Mouse (Mus musculus): ENCODE results near the gene Phc1. TPM values are rescaled to one million over a fixed set of nuclear protein-coding genes. Genes with fewer than 3 reads are reported as not detected.

Gene Phc1
- polyA plus RNA-seq, 1 experiment: 15.5 TPM

DNA sequence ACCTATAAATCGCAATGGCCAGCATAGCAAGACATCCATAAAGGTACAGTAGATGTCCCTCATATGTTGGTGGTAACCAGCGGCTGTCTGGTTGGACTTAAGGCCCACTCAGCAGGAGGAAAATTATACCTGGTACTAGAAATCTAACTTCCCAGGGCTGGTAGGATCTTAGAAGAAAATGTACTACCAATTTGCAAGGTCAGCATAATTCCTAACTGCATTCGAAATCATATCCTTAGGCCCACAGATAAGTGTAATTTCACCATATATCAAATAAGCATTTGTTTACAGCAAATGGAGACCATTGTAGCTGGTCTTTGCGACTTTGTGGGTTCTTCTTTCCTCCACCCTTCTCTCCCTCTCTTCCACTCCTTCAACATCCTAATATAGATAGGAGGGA lies 33.7 kb downstream of the Phc1 start:
- no peak overlapping the region for H3ac ChIP-seq (ENCODE audit: control insufficient read depth, insufficient read length)
- no peak overlapping the region for H3K4me3 ChIP-seq
- H3K27me3 ChIP-seq (ENCODE audit: control insufficient read depth, insufficient read depth, insufficient read length): no peaks in the 10 kb centered on the region
- peaks cover 28% of the 10 kb centered on the region for H3K79me2 ChIP-seq (ENCODE audit: control insufficient read depth, insufficient read depth)
- peaks cover 3% of the 10 kb centered on the region for H3K36me3 ChIP-seq (ENCODE audit: control insufficient read depth, insufficient read depth)
- TF ChIP-seq USF1 (IDR thresholded peaks at IDR 0.05; ENCODE audit: low read depth): no peak
- TF ChIP-seq TCF12 (IDR thresholded peaks at IDR 0.05; ENCODE audit: insufficient read depth, poor library complexity, severe bottlenecking): no peak
- no peak for TF ChIP-seq E2F4 (IDR thresholded peaks at IDR 0.05; ENCODE audit: insufficient read depth)
- TF ChIP-seq POLR2AphosphoS2 (IDR thresholded peaks at IDR 0.05; ENCODE audit: insufficient read length, low read depth): no peak
- no peak for TF ChIP-seq CEBPB (IDR thresholded peaks at IDR 0.05; ENCODE audit: insufficient read depth, poor library complexity, severe bottlenecking)
- TF ChIP-seq TCF3 (IDR thresholded peaks at IDR 0.05; ENCODE audit: insufficient read length, low read depth): no peak
- TF ChIP-seq REST (IDR thresholded peaks at IDR 0.05; ENCODE audit: insufficient read depth, insufficient read length): no peak
- no peak for TF ChIP-seq MAX (IDR thresholded peaks at IDR 0.05; ENCODE audit: low read depth)
- TF ChIP-seq MYOD1 (IDR thresholded peaks at IDR 0.05; ENCODE audit: control insufficient read depth in 1 of 3, insufficient read length in 2 of 3, low read depth in 2 of 3): no peak
- no peak for TF ChIP-seq POLR2A (IDR thresholded peaks at IDR 0.05; ENCODE audit: insufficient read length, low read depth)
- TF ChIP-seq SRF (IDR thresholded peaks at IDR 0.05; ENCODE audit: control insufficient read depth, insufficient read length, low read depth): no peak
- TF ChIP-seq MYOG (IDR thresholded peaks at IDR 0.05; ENCODE audit: control insufficient read depth in 1 of 3, insufficient read depth in 1 of 3, insufficient read length in 2 of 3, low read depth in 2 of 3): no peak
- no peak overlapping the region for H3K4me2 ChIP-seq (ENCODE audit: low read depth)

DNA sequence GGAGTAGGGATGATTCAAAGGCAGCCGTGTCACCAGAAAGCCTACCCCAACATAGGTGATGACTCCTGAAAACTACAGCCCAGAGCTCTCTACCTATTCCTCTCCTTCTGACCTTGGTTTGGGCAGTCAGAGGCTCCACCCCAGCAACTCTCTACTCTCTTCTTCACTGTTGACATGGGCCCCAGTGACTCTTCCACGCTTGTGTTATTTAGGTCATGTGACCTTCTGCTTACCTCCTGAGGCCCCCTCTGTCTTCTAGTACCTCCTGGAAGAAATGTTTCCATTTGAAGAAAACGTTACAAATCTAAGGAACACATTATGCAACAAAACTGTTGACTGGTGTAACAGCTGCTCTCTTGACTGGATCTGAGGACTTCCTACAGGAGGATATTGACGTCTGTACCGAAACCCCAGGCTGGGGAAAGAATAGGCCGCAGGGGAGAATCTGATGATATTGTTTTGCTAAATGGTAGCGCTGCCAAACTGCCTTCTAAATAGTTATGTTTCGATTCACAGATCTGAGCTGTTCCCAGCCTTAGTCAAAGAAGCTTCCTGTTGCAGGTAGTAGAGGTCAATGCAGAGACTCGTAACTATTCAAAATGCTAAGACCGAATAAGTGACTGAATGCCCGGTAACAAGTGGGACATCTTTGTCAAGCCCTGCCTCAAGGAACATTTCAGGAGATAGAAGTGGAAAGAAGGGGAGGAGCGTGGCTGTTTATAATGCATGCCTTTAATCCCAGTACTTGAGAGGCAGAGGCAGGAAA lies 35.4 kb downstream of the Phc1 start:
- no peak for TF ChIP-seq E2F4 (IDR thresholded peaks at IDR 0.05; ENCODE audit: insufficient read depth)
- TF ChIP-seq MYOD1 (IDR thresholded peaks at IDR 0.05; ENCODE audit: control insufficient read depth in 1 of 3, insufficient read length in 2 of 3, low read depth in 2 of 3): no peak
- no peak for TF ChIP-seq SRF (IDR thresholded peaks at IDR 0.05; ENCODE audit: control insufficient read depth, insufficient read length, low read depth)
- no peak for TF ChIP-seq REST (IDR thresholded peaks at IDR 0.05; ENCODE audit: insufficient read depth, insufficient read length)
- no peak for TF ChIP-seq MAX (IDR thresholded peaks at IDR 0.05; ENCODE audit: low read depth)
- TF ChIP-seq POLR2AphosphoS2 (IDR thresholded peaks at IDR 0.05; ENCODE audit: insufficient read length, low read depth): no peak
- no peak for TF ChIP-seq CEBPB (IDR thresholded peaks at IDR 0.05; ENCODE audit: insufficient read depth, poor library complexity, severe bottlenecking)
- TF ChIP-seq MYOG (IDR thresholded peaks at IDR 0.05; ENCODE audit: control insufficient read depth in 1 of 3, insufficient read depth in 1 of 3, insufficient read length in 2 of 3, low read depth in 2 of 3): no peak
- no peak for TF ChIP-seq TCF3 (IDR thresholded peaks at IDR 0.05; ENCODE audit: insufficient read length, low read depth)
- TF ChIP-seq USF1 (IDR thresholded peaks at IDR 0.05; ENCODE audit: low read depth): no peak
- no peak for TF ChIP-seq TCF12 (IDR thresholded peaks at IDR 0.05; ENCODE audit: insufficient read depth, poor library complexity, severe bottlenecking)
- TF ChIP-seq POLR2A (IDR thresholded peaks at IDR 0.05; ENCODE audit: insufficient read length, low read depth): no peak
- H3K79me2 ChIP-seq (ENCODE audit: control insufficient read depth, insufficient read depth): peaks cover 11% of the 10 kb centered on the region
- H3K27me3 ChIP-seq (ENCODE audit: control insufficient read depth, insufficient read depth, insufficient read length): no peaks in the 10 kb centered on the region
- H3K4me2 ChIP-seq (ENCODE audit: low read depth): no peak overlapping the region
- no peak overlapping the region for H3K4me3 ChIP-seq
- H3K36me3 ChIP-seq (ENCODE audit: control insufficient read depth, insufficient read depth): no peaks in the 10 kb centered on the region
- H3ac ChIP-seq (ENCODE audit: control insufficient read depth, insufficient read length): no peak overlapping the region

DNA sequence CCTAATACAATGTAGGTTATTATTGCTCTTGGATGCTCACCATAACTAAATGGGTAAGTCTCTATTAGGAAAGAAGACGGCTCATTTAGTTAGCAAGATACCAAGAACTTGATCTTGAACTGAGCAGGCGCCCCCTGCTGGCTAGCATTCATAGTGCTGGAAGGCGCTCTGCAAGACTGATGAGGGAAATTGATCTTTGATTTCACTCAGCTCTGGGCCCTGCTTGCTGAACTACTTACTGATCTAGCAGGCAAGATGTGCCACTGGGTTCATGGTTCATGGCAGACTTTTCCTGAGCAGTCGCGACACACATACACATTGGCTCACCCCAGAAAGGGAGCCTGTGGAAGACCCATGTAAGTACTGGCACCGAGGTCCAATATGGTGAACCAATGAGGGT lies 36.0 kb downstream of the Phc1 start:
- peaks cover 5% of the 10 kb centered on the region for H3K79me2 ChIP-seq (ENCODE audit: control insufficient read depth, insufficient read depth)
- H3K27me3 ChIP-seq (ENCODE audit: control insufficient read depth, insufficient read depth, insufficient read length): no peaks in the 10 kb centered on the region
- no peak overlapping the region for H3ac ChIP-seq (ENCODE audit: control insufficient read depth, insufficient read length)
- no peak overlapping the region for H3K4me2 ChIP-seq (ENCODE audit: low read depth)
- H3K4me3 ChIP-seq: no peak overlapping the region
- TF ChIP-seq REST (IDR thresholded peaks at IDR 0.05; ENCODE audit: insufficient read depth, insufficient read length) (no peak), E2F4 (IDR thresholded peaks at IDR 0.05; ENCODE audit: insufficient read depth) (no peak), SRF (IDR thresholded peaks at IDR 0.05; ENCODE audit: control insufficient read depth, insufficient read length, low read depth) (no peak), CEBPB (IDR thresholded peaks at IDR 0.05; ENCODE audit: insufficient read depth, poor library complexity, severe bottlenecking) (no peak), TCF12 (IDR thresholded peaks at IDR 0.05; ENCODE audit: insufficient read depth, poor library complexity, severe bottlenecking) (no peak), USF1 (IDR thresholded peaks at IDR 0.05; ENCODE audit: low read depth) (no peak), POLR2A (IDR thresholded peaks at IDR 0.05; ENCODE audit: insufficient read length, low read depth) (no peak), MAX (IDR thresholded peaks at IDR 0.05; ENCODE audit: low read depth) (no peak), POLR2AphosphoS2 (IDR thresholded peaks at IDR 0.05; ENCODE audit: insufficient read length, low read depth) (no peak), TCF3 (IDR thresholded peaks at IDR 0.05; ENCODE audit: insufficient read length, low read depth) (no peak), MYOD1 (IDR thresholded peaks at IDR 0.05; ENCODE audit: control insufficient read depth in 1 of 3, insufficient read length in 2 of 3, low read depth in 2 of 3) (no peak), MYOG (IDR thresholded peaks at IDR 0.05; ENCODE audit: control insufficient read depth in 1 of 3, insufficient read depth in 1 of 3, insufficient read length in 2 of 3, low read depth in 2 of 3) (no peak)
- H3K36me3 ChIP-seq (ENCODE audit: control insufficient read depth, insufficient read depth): no peaks in the 10 kb centered on the region

- Histone ChIP-seq H3K4me2 (ENCODE audit: low read depth) (no peak overlapping the region), H3ac (ENCODE audit: control insufficient read depth, insufficient read length) (no peak overlapping the region), H3K4me3 (no peak overlapping the region), H3K36me3 (ENCODE audit: control insufficient read depth, insufficient read depth) (no peaks in the 10 kb centered on the region), H3K27me3 (ENCODE audit: control insufficient read depth, insufficient read depth, insufficient read length) (no peaks in the 10 kb centered on the region), H3K79me2 (ENCODE audit: control insufficient read depth, insufficient read depth) (no peaks in the 10 kb centered on the region)
- TF ChIP-seq MYOD1 (IDR thresholded peaks at IDR 0.05; ENCODE audit: control insufficient read depth in 1 of 3, insufficient read length in 2 of 3, low read depth in 2 of 3): no peak
- TF ChIP-seq SRF (IDR thresholded peaks at IDR 0.05; ENCODE audit: control insufficient read depth, insufficient read length, low read depth): no peak
- TF ChIP-seq POLR2A (IDR thresholded peaks at IDR 0.05; ENCODE audit: insufficient read length, low read depth): no peak
- TF ChIP-seq E2F4 (IDR thresholded peaks at IDR 0.05; ENCODE audit: insufficient read depth): no peak
- TF ChIP-seq TCF12 (IDR thresholded peaks at IDR 0.05; ENCODE audit: insufficient read depth, poor library complexity, severe bottlenecking): no peak
- no peak for TF ChIP-seq USF1 (IDR thresholded peaks at IDR 0.05; ENCODE audit: low read depth)
- no peak for TF ChIP-seq POLR2AphosphoS2 (IDR thresholded peaks at IDR 0.05; ENCODE audit: insufficient read length, low read depth)
- no peak for TF ChIP-seq TCF3 (IDR thresholded peaks at IDR 0.05; ENCODE audit: insufficient read length, low read depth)
- TF ChIP-seq REST (IDR thresholded peaks at IDR 0.05; ENCODE audit: insufficient read depth, insufficient read length): no peak
- TF ChIP-seq MYOG (IDR thresholded peaks at IDR 0.05; ENCODE audit: control insufficient read depth in 1 of 3, insufficient read depth in 1 of 3, insufficient read length in 2 of 3, low read depth in 2 of 3): no peak
- no peak for TF ChIP-seq MAX (IDR thresholded peaks at IDR 0.05; ENCODE audit: low read depth)
These were observed 36.8 kb downstream of the Phc1 start for GRCm38 (mm10) chr6:122303526-122303925.

Data from myocyte (in vitro differentiated cells).